Mouse (Mus musculus): ENCODE results near the gene Rgs16. TPM values are rescaled to one million over a fixed set of nuclear protein-coding genes. Genes with fewer than 3 reads are reported as not detected.

Gene Rgs16
- total RNA-seq, 2 experiments from 2014 or later, result 1.3 to 6.1 TPM

- no peak for DNase-seq (ENCODE audit: low spot score in 2 of 2)
Observed at GRCm38 (mm10) chr1:153717990-153718389, 22.2 kb upstream of the Rgs16 start.

GRCm38 (mm10) chr1:153720935-153721334 is 19.2 kb upstream of the Rgs16 start:
- no peak for DNase-seq (ENCODE audit: low spot score in 2 of 2)

- no peak for DNase-seq (ENCODE audit: low spot score in 2 of 2)
Observed at GRCm38 (mm10) chr1:153721565-153722310, 18.4 kb upstream of the Rgs16 start.

- no peak for DNase-seq (ENCODE audit: low spot score in 2 of 2)
Observed at GRCm38 (mm10) chr1:153723426-153723825, 16.7 kb upstream of the Rgs16 start.

- DNase-seq (ENCODE audit: low spot score in 2 of 2), result no peak
Observed at GRCm38 (mm10) chr1:153726636-153727035, 13.5 kb upstream of the Rgs16 start.

GRCm38 (mm10) chr1:153729806-153730205 is 10.3 kb upstream of the Rgs16 start:
- DNase-seq (ENCODE audit: low spot score in 2 of 2), result no peak

- DNase-seq (ENCODE audit: low spot score in 2 of 2), result no peak
Observed at GRCm38 (mm10) chr1:153730671-153731070, 9.5 kb upstream of the Rgs16 start.

GRCm38 (mm10) chr1:153733181-153733580 is 7.0 kb upstream of the Rgs16 start:
- DNase-seq (ENCODE audit: low spot score in 2 of 2), result no peak

GRCm38 (mm10) chr1:153734866-153735265 is 5.3 kb upstream of the Rgs16 start:
- no peak for DNase-seq (ENCODE audit: low spot score in 2 of 2)

GRCm38 (mm10) chr1:153736096-153736495 is 4.1 kb upstream of the Rgs16 start:
- DNase-seq (ENCODE audit: low spot score in 2 of 2), result no peak

- DNase-seq (ENCODE audit: low spot score in 2 of 2), result no peak
Observed at GRCm38 (mm10) chr1:153737101-153738085, 2.8 kb upstream of the Rgs16 start.

- no peak for DNase-seq (ENCODE audit: low spot score in 2 of 2)
Observed at GRCm38 (mm10) chr1:153739437-153740015, 623 bp upstream of the Rgs16 start.

GRCm38 (mm10) chr1:153740775-153741400 is 739 bp downstream of the Rgs16 start:
- DNase-seq (ENCODE audit: low spot score in 2 of 2), result no peak

GRCm38 (mm10) chr1:153741551-153742316 is 1.6 kb downstream of the Rgs16 start:
- DNase-seq (ENCODE audit: low spot score in 2 of 2), result no peak

GRCm38 (mm10) chr1:153742374-153743155 is 2.4 kb downstream of the Rgs16 start:
- peak; percentile 71 to 84 for DNase-seq (ENCODE audit: low spot score in 2 of 2)

GRCm38 (mm10) chr1:153746119-153746670 is 6.0 kb downstream of the Rgs16 start:
- DNase-seq (ENCODE audit: low spot score in 2 of 2), result no peak

GRCm38 (mm10) chr1:153746728-153747127 is 6.6 kb downstream of the Rgs16 start:
- peak; percentile 75 for DNase-seq (ENCODE audit: low spot score in 2 of 2)

- DNase-seq (ENCODE audit: low spot score in 2 of 2), result no peak
Observed at GRCm38 (mm10) chr1:153747861-153748530, 7.8 kb downstream of the Rgs16 start.

- peak; percentile 39 to 48 for DNase-seq (ENCODE audit: low spot score in 2 of 2)
Observed at GRCm38 (mm10) chr1:153748549-153748948, 8.4 kb downstream of the Rgs16 start.

All from adrenal gland, adult 18-20 months (tissue).